Mouse (Mus musculus) CD4-positive naive resting alpha-beta T cell, adult 57 days (primary cell): Measurements from ENCODE around the gene Akap11. TPM values are rescaled to one million over a fixed set of nuclear protein-coding genes. Genes with fewer than 3 reads are reported as not detected.

Experiments used
- total RNA-seq: library from RNA; stranded (reverse); gene quantifications from one replicate; pipeline ENCODE4 v1.2.4, GENCODE M21; 2023

Akap11 gene
- 43.6 TPM for total RNA-seq

GRCm38 (mm10) chr14:78536281-78537165 lies at the start of gene Akap11:
Gene Akap11 (minus strand): TSS chr14:78536808.

Other genes with a start within 250 kb of the Akap11 start
- 7.4 TPM for gene Tnfsf11, start 228.8 kb downstream of the Akap11 start, total RNA-seq
- 6.9 TPM for gene Dgkh, start 196.0 kb upstream of the Akap11 start, total RNA-seq